Mouse (Mus musculus): ENCODE results near the gene Tmem41b. TPM values are rescaled to one million over a fixed set of nuclear protein-coding genes. Genes with fewer than 3 reads are reported as not detected.

Tmem41b gene
- polyA plus RNA-seq, 1 experiment from 2014 or later = 56.5 TPM

DNA sequence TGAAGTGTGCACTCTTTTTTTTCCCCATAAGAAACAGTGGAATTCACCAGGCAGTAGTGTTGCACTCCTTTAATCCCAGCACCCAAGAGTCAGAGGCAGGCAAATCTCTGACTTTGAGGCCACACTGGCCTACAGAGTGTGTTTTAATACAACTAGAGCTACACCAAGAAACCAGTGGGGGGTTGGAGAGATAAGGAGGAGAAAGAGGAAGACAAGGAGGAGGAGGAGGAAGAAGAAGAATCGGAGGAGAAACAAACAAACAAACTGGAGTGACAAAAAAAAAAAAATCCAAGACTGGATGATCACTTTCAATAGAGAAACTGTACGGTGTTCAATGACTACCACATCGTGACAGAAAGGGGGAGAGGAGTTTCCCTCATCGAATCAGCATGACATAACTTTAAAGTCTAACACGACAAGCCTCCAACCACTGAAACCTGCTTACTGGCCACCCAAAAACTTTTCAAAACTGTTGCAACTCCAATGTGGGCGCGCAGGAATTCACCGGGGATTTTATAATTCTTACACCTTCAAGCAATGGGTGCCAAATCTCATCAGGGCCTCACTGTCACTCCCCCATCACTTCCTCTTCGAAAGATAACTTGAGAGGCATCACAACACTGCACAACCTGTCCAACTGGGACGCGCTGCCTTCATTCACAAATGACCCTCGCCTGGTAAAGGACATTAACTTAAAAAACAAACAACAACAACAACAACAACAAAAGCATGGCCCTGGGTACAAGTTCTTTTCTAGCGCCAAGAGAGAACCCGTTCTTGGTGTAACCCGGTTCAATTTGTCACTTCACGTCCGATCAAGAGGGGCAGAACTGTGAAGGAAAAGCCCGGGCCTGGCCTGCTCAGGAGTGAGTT is 27.6 kb downstream of the Tmem41b start:
- 5% methylated on average over 18 of the region's 18 CpGs for WGBS (ENCODE audit: insufficient replicate concordance)
- Histone ChIP-seq H3K27ac (ENCODE audit: low read depth, low read length) (peak overlapping the region; percentile 90), H3K9ac (ENCODE audit: low read depth, low read length) (peak overlapping the region; percentile 95), H3K27me3 (ENCODE audit: control insufficient read depth, insufficient read depth, low read length) (no peaks in the 10 kb centered on the region), H3K4me3 (ENCODE audit: low read depth, low read length) (peak overlapping the region; percentile 92), H3K9me3 (replicated peaks; ENCODE audit: control insufficient read depth, low read length) (no peaks in the 10 kb centered on the region; the same call in 1 of the 2 replicates), H3K36me3 (ENCODE audit: control insufficient read depth, insufficient read depth, low read length) (no peaks in the 10 kb centered on the region), H3K4me2 (peak overlapping the region; percentile 89), H3K4me1 (ENCODE audit: control insufficient read depth, insufficient read depth, low read length) (peaks cover 20% of the 10 kb centered on the region)
- ATAC-seq (replicated peaks; ENCODE audit: insufficient number of reproducible peaks, low FRiP score, low TSS enrichment) = no peak

DNA sequence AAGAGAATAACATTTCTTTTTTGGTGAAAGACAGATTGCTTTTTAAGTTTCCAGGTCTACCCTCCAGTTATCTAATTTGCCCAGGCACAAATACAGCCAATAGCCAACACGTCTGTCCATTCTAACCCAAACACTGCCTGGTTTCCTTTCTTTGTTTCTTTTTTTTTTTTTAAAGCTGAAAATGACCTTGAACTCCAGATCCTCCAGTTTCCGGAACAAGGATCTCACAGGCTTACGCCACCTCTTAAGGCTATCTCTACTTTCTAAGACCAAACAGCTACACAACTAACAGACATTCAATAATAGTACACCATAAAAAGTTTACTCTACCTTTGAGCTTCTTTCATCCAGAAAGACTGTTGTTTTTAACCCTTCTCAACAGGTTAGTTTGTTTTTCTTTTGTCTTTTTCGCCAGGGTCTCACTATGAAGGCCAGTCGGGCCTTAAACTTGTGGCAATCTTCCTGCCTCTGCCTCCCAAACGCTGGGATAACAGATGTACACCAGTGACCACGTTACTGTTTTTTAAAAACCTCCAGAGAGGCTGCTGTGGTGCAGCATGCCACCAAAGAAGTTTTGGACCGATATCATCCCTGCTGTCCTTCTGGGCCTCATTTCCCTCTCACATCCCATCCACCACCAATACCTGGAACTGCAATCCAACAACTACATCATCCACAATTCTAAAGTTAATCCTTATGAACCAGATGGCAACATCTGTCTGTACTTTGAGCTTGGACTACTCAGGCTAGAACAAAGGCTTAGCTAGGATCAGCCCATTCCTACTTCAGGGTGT is 28.5 kb downstream of the Tmem41b start:
- H3K27ac ChIP-seq (ENCODE audit: low read depth, low read length) = 0 out of 2 replicates have a peak overlapping the region, but pooled peaks have one; percentile 10
- no peaks in the 10 kb centered on the region for H3K9me3 ChIP-seq (replicated peaks; ENCODE audit: control insufficient read depth, low read length)
- no peaks in the 10 kb centered on the region for H3K27me3 ChIP-seq (ENCODE audit: control insufficient read depth, insufficient read depth, low read length)
- H3K9ac ChIP-seq (ENCODE audit: low read depth, low read length) = peak overlapping the region; percentile 95
- peak overlapping the region; percentile 89 for H3K4me2 ChIP-seq
- no peak for ATAC-seq (replicated peaks; ENCODE audit: insufficient number of reproducible peaks, low FRiP score, low TSS enrichment)
- WGBS (ENCODE audit: insufficient replicate concordance) = 59% methylated on average over 8 of the region's 8 CpGs
- no peaks in the 10 kb centered on the region for H3K36me3 ChIP-seq (ENCODE audit: control insufficient read depth, insufficient read depth, low read length)
- peaks cover 20% of the 10 kb centered on the region for H3K4me1 ChIP-seq (ENCODE audit: control insufficient read depth, insufficient read depth, low read length)
- peak overlapping the region; percentile 92 for H3K4me3 ChIP-seq (ENCODE audit: low read depth, low read length)

DNA sequence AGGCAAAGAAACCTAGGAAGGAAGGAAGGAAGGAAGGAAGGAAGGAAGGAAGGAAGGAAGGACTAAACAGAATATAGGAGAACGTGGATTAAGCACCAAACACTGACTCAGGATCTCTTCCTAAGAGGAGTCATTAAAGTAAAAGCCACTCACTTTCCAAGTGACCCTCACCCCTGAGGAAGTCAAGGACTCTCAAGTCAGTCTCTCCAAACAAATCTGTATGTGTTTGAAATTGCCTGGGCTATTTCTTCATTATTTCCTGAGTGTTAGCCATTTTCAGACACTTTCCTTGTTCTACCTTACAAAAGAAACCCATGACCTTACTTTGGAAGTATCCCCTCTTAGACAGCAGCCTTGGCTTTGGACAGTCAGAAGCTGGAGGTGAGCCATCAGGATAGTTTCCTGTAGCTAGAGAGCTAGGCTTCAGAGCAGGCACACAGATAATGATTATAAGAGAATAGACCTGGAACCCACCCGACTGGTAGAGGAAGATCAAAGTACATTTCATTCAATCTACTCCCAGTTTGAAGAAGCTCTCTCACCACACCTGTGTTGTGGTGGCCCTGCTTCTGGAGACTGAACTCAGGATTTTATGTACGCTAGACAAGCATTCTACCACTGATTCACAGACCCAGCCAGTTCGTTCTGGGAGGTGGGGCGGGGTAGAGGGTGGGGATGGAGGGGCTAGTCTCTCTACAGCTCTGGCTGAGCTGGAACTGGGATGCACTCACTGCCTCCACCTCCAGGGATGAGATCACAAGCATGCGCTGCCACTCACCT is 31.9 kb downstream of the Tmem41b start:
- H3K9me3 ChIP-seq (replicated peaks; ENCODE audit: control insufficient read depth, low read length) = no peaks in the 10 kb centered on the region
- ATAC-seq (replicated peaks; ENCODE audit: insufficient number of reproducible peaks, low FRiP score, low TSS enrichment) = no peak
- H3K36me3 ChIP-seq (ENCODE audit: control insufficient read depth, insufficient read depth, low read length) = no peaks in the 10 kb centered on the region
- H3K4me1 ChIP-seq (ENCODE audit: control insufficient read depth, insufficient read depth, low read length) = peaks cover 25% of the 10 kb centered on the region
- no peaks in the 10 kb centered on the region for H3K27me3 ChIP-seq (ENCODE audit: control insufficient read depth, insufficient read depth, low read length)
- H3K27ac ChIP-seq (ENCODE audit: low read depth, low read length) = no peak overlapping the region
- H3K4me3 ChIP-seq (ENCODE audit: low read depth, low read length) = no peak overlapping the region
- H3K4me2 ChIP-seq = no peak overlapping the region
- WGBS (ENCODE audit: insufficient replicate concordance) = 49% methylated on average over 6 of the region's 6 CpGs
- H3K9ac ChIP-seq (ENCODE audit: low read depth, low read length) = no peak overlapping the region

DNA sequence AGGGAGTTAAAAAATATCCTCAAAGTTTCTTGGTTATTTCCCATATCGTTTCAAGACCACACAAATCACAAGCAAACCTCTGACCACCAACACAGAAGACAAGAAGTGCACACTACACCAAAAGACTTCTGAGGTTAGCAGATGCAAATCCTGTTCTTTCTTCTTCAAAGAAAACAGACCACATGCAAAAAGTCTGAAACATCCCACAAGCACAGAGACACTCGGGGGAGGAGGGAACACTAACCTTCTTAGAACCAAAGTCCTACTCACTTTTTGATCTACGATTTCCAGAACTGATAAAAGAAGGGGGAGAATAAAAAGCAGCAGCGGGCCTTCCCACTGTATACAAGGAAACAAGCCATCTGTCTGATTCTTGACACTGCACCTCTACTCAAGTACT is 35.4 kb downstream of the Tmem41b start:
- H3K36me3 ChIP-seq (ENCODE audit: control insufficient read depth, insufficient read depth, low read length) = no peaks in the 10 kb centered on the region
- no peak overlapping the region for H3K27ac ChIP-seq (ENCODE audit: low read depth, low read length)
- H3K4me1 ChIP-seq (ENCODE audit: control insufficient read depth, insufficient read depth, low read length) = peaks cover 16% of the 10 kb centered on the region
- no peaks in the 10 kb centered on the region for H3K27me3 ChIP-seq (ENCODE audit: control insufficient read depth, insufficient read depth, low read length)
- 80% methylated on average over 4 of the region's 4 CpGs for WGBS (ENCODE audit: insufficient replicate concordance)
- ATAC-seq (replicated peaks; ENCODE audit: insufficient number of reproducible peaks, low FRiP score, low TSS enrichment) = no peak
- H3K9ac ChIP-seq (ENCODE audit: low read depth, low read length) = no peak overlapping the region
- H3K4me2 ChIP-seq = no peak overlapping the region
- no peak overlapping the region for H3K4me3 ChIP-seq (ENCODE audit: low read depth, low read length)
- no peaks in the 10 kb centered on the region for H3K9me3 ChIP-seq (replicated peaks; ENCODE audit: control insufficient read depth, low read length)

DNA sequence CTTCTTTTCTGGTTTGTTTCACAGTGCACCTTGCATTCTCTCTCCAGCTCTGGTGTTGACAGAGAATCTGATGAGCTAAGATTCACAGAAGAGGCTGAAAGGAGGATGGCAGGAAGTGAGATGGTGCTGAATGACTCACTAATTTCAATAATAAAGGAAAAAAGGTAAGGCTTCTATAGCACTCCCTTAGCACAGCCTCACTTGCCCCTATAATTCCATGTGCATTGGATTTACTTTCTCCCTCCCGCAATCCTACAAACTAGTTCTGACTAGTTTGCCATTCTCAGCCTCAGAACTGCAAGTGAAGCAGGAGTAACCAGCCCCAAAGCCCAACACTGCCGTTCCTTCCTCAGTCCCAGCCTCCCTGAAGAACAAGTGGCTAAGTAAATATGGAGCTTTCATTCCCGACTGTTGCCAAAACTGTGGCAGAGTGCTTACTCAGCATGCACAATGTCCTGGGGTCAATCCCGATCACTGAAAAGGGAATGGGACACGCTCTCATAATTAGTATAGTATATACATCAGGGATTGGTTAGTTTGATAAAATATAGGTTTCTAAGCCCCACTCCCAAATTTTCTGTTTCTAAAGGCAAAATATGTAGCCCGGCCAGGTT is 42.2 kb downstream of the Tmem41b start:
- peak overlapping the region; percentile 47; the same call in 1 of the 2 replicates for H3K27ac ChIP-seq (ENCODE audit: low read depth, low read length)
- peak overlapping the region; percentile 29; the same call in 1 of the 2 replicates for H3K4me2 ChIP-seq
- H3K9ac ChIP-seq (ENCODE audit: low read depth, low read length) = no peak overlapping the region
- H3K27me3 ChIP-seq (ENCODE audit: control insufficient read depth, insufficient read depth, low read length) = no peaks in the 10 kb centered on the region
- ATAC-seq (replicated peaks; ENCODE audit: insufficient number of reproducible peaks, low FRiP score, low TSS enrichment) = no peak
- H3K9me3 ChIP-seq (replicated peaks; ENCODE audit: control insufficient read depth, low read length) = no peaks in the 10 kb centered on the region
- H3K4me3 ChIP-seq (ENCODE audit: low read depth, low read length) = no peak overlapping the region
- WGBS (ENCODE audit: insufficient replicate concordance) = 60% methylated on average over 6 of the region's 6 CpGs
- H3K36me3 ChIP-seq (ENCODE audit: control insufficient read depth, insufficient read depth, low read length) = no peaks in the 10 kb centered on the region
- peaks cover 19% of the 10 kb centered on the region for H3K4me1 ChIP-seq (ENCODE audit: control insufficient read depth, insufficient read depth, low read length)

DNA sequence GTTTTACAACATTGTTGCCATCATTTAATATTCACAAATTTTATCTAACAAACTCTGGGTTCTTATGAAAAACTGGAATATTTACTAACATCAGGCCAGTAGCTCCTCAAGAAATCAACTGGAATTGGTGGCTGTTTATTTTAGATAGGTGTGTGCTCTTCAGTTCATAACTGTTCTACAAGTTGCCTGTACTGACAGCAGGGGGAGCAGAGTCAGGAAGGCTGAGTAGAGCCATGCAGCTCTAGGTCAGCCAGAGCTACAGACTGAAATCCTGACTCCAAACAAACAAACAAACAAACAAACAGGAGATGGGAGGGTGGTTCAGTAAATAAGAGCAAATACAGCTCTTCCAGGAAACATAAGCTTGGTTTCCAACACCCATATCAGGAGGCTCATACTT is 57.1 kb downstream of the Tmem41b start:
- Histone ChIP-seq H3K27me3 (ENCODE audit: control insufficient read depth, insufficient read depth, low read length) (no peaks in the 10 kb centered on the region), H3K27ac (ENCODE audit: low read depth, low read length) (no peak overlapping the region), H3K9me3 (replicated peaks; ENCODE audit: control insufficient read depth, low read length) (no peaks in the 10 kb centered on the region), H3K4me3 (ENCODE audit: low read depth, low read length) (no peak overlapping the region), H3K36me3 (ENCODE audit: control insufficient read depth, insufficient read depth, low read length) (peaks cover 12% of the 10 kb centered on the region), H3K4me2 (no peak overlapping the region), H3K4me1 (ENCODE audit: control insufficient read depth, insufficient read depth, low read length) (no peaks in the 10 kb centered on the region; the same call in 1 of the 2 replicates), H3K9ac (ENCODE audit: low read depth, low read length) (no peak overlapping the region)
- no peak for ATAC-seq (replicated peaks; ENCODE audit: insufficient number of reproducible peaks, low FRiP score, low TSS enrichment)

DNA sequence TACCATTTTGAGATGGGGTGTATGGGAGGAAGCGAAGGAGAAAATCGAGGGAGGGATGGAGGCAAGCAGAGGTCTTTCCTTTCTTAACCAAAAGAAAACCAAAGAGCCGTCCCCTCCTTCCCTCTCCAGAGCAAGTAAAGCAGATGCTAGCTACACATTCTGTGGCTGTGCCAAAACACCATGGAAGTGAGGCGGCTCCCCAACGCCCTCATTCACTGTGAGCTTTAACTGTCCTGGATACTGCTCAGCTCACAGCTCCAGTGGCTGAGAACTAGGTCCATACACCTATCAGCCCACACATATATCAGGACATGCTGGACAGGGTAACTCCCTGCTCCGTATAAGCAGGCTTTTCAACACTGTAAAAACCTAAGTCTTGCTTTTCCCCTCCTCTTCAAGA is 58.4 kb downstream of the Tmem41b start:
- Histone ChIP-seq H3K27me3 (ENCODE audit: control insufficient read depth, insufficient read depth, low read length) (no peaks in the 10 kb centered on the region), H3K36me3 (ENCODE audit: control insufficient read depth, insufficient read depth, low read length) (peaks cover 5% of the 10 kb centered on the region), H3K4me1 (ENCODE audit: control insufficient read depth, insufficient read depth, low read length) (peaks cover 7% of the 10 kb centered on the region; the same call in 1 of the 2 replicates), H3K9me3 (replicated peaks; ENCODE audit: control insufficient read depth, low read length) (no peaks in the 10 kb centered on the region), H3K9ac (ENCODE audit: low read depth, low read length) (no peak overlapping the region), H3K27ac (ENCODE audit: low read depth, low read length) (no peak overlapping the region), H3K4me2 (no peak overlapping the region), H3K4me3 (ENCODE audit: low read depth, low read length) (no peak overlapping the region)
- no peak for ATAC-seq (replicated peaks; ENCODE audit: insufficient number of reproducible peaks, low FRiP score, low TSS enrichment)
- WGBS (ENCODE audit: insufficient replicate concordance) = 89% methylated on average over 6 of the region's 6 CpGs

DNA sequence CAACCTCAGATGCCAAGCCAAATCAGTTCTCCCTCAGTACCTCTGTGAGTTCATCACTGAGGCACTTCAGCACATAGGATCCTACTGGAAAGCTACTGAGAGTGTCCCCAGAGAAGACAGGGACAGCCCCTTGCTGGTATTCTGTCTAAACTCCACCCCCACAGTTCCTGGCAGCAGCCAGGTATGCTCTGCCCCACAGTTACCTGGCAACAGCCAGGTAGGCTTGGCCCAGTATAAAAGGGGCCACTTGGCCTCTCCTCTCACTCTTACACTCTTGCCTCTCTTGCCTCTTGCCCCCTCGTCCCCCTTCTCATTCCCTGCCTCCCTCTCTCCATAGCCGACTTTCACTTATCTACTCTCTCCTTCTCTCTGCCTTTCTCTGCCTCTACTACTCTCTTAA is 61.8 kb downstream of the Tmem41b start:
- peaks cover 7% of the 10 kb centered on the region; the same call in 1 of the 2 replicates for H3K4me1 ChIP-seq (ENCODE audit: control insufficient read depth, insufficient read depth, low read length)
- H3K4me3 ChIP-seq (ENCODE audit: low read depth, low read length) = no peak overlapping the region
- 64% methylated on average over 2 of the region's 2 CpGs for WGBS (ENCODE audit: insufficient replicate concordance)
- H3K9me3 ChIP-seq (replicated peaks; ENCODE audit: control insufficient read depth, low read length) = no peaks in the 10 kb centered on the region
- no peak for ATAC-seq (replicated peaks; ENCODE audit: insufficient number of reproducible peaks, low FRiP score, low TSS enrichment)
- no peak overlapping the region for H3K9ac ChIP-seq (ENCODE audit: low read depth, low read length)
- H3K36me3 ChIP-seq (ENCODE audit: control insufficient read depth, insufficient read depth, low read length) = peaks cover 14% of the 10 kb centered on the region
- no peak overlapping the region for H3K27ac ChIP-seq (ENCODE audit: low read depth, low read length)
- H3K27me3 ChIP-seq (ENCODE audit: control insufficient read depth, insufficient read depth, low read length) = no peaks in the 10 kb centered on the region
- H3K4me2 ChIP-seq = no peak overlapping the region
